Mouse (Mus musculus) limb, embryonic 14.5 days (tissue): Measurements from ENCODE around the gene Diras1. TPM values are rescaled to one million over a fixed set of nuclear protein-coding genes. Genes with fewer than 3 reads are reported as not detected.

Experiments
- ATAC-seq: fragments of 200-750 bp; cut with Nextera tagmentation; 2 replicates; pipeline ENCODE4 v1.8.0; 2017; ENCODE audit warnings: low read depth, moderate number of reproducible peaks, moderate TSS enrichment; ENCODE audit not compliant: low FRiP score
- DNase-seq: peaks from one replicate; pipeline ENCODE4 v3.0.0-alpha.2; 2015; ENCODE audit warnings: low spot score
- H3K27ac ChIP-seq: fragments of 300-500 bp; sonication (generic); replicated peaks from 2 replicates; pipeline ENCODE4 v1.5.1; 2014; ENCODE audit warnings: low read depth, mild to moderate bottlenecking, low read length, moderate library complexity, mixed read lengths
- H3K27me3 ChIP-seq: fragments of 300-500 bp; sonication (generic); 2 replicates; pipeline ENCODE4 v1.6.1; 2014; ENCODE audit warnings: low read length, mixed read lengths; ENCODE audit not compliant: control insufficient read depth, insufficient read depth
- H3K36me3 ChIP-seq: fragments of 300-500 bp; sonication (generic); 2 replicates; pipeline ENCODE4 v1.6.1; 2014; ENCODE audit warnings: mild to moderate bottlenecking, low read length, moderate library complexity, mixed read lengths; ENCODE audit not compliant: control insufficient read depth, insufficient read depth
- H3K4me1 ChIP-seq: fragments of 300-500 bp; sonication (generic); 2 replicates; pipeline ENCODE4 v1.6.1; 2014; ENCODE audit warnings: antibody characterized with exemption, low read length, mixed read lengths; ENCODE audit not compliant: control insufficient read depth, insufficient read depth
- H3K4me2 ChIP-seq: fragments of 300-500 bp; sonication (generic); replicated peaks from 2 replicates; pipeline ENCODE4 v1.6.1; 2014; ENCODE audit warnings: low read depth, mild to moderate bottlenecking, low read length, moderate library complexity; ENCODE audit not compliant: severe bottlenecking
- H3K4me3 ChIP-seq: fragments of 300-500 bp; sonication (generic); replicated peaks from 2 replicates; pipeline ENCODE4 v1.5.1; 2014; ENCODE audit warnings: low read length
- H3K9ac ChIP-seq: fragments of 300-500 bp; sonication (generic); 2 replicates; pipeline ENCODE4 v1.6.1; 2014; ENCODE audit warnings: mild to moderate bottlenecking, low read depth, low read length, moderate library complexity; ENCODE audit not compliant: severe bottlenecking
- H3K9me3 ChIP-seq: fragments of 300-500 bp; sonication (generic); 2 replicates; pipeline ENCODE4 v1.6.1; 2016; ENCODE audit warnings: low read length; ENCODE audit not compliant: control insufficient read depth
- POLR2A ChIP-seq: fragments of 200-500 bp; IDR thresholded peaks from 2 replicates; pipeline ENCODE4 v1.8.0; 2012; ENCODE audit warnings: inconsistent platforms, mild to moderate bottlenecking, moderate library complexity, borderline replicate concordance; ENCODE audit not compliant: insufficient read depth, insufficient read length; ENCODE audit errors: extremely low read depth
- WGBS: fragments of 180-500 bp; shearing (Covaris S2); extraction: QIAGEN DNeasy Blood & Tissue Kit; methylation state at CpG from one replicate; pipeline ENCODE4 v1.1.7; 2014; 5-methylcytosine and 5-hydroxymethylcytosine counted together
- polyA plus RNA-seq, 2 experiments: library from polyadenylated mRNA; depleted of rRNA in 1 of 2; stranded (reverse) in 1 of 2; unstranded in 1 of 2; fragments of >200 nt; fragmentation: Nextera tagmentation in 1 of 2; extraction: Ambion mirVana in 1 of 2; gene quantifications; 2 replicates each; pipeline versions ENCODE4 v1.2.1 to v1.2.3; 2012 to 2014

Diras1 gene
- polyA plus RNA-seq, 2 experiments: 0.20 TPM; not detected in 1

DNA sequence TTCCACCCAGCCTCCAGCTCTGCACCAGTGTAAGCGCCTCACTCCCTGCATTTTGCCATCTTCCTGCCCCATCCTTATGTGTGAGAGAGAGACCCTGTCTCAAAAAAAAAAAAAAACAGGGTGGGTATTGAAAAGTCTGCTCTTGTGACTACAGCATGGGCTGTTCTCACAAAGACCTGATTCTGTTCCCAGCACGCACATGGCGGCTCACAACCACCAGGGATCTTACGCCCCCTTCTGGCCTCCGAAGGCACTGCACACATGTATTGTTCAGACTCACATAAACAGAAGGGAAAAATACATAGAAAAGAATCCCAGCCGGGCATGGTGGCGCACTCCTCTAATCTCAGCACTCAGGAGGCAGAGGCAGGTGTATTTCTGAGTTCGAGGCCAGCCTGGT lies 2.7 kb downstream of the Diras1 start:
- DNase-seq: no peak
- no peak for TF ChIP-seq POLR2A
- Histone ChIP-seq H3K9me3 (no peaks in the 10 kb centered on the region), H3K4me2 (no peak overlapping the region), H3K4me1 (no peaks in the 10 kb centered on the region), H3K27me3 (peaks cover 31% of the 10 kb centered on the region), H3K9ac (no peak overlapping the region), H3K36me3 (no peaks in the 10 kb centered on the region), H3K27ac (no peak overlapping the region), H3K4me3 (no peak overlapping the region)
- no peak for ATAC-seq
- 59% methylated on average over 8 of the region's 8 CpGs for WGBS

DNA sequence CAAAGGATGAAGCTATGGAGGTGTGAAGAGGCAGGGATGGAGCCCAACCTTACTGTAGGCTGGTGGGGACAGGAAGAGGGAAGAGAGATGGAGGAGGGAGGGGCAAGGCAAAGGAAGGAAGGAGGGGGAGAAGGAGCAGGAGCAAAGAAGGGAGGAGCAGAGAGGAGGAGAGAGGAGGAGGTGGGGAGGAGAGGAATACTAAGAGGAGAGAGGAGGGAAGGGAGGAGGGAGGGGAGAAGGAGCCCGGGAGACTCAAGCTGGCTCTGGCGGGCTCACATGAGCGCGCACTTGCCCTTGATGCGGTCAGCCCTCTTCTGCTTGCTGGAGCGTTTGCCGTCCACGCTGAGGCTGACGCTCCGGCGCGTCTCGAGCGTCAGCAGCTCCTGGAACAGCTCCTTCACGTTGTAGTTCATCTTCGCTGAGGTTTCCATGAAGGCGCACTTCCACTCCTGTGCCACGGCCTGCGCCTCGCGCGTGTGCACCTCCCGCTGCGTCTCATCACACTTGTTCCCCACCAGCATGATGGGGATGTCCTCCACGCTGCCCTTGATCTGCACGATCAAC lies 3.8 kb downstream of the Diras1 start:
- no peak for DNase-seq
- H3K27me3 ChIP-seq: peaks cover 31% of the 10 kb centered on the region
- ATAC-seq: no peak
- no peak overlapping the region for H3K4me3 ChIP-seq
- H3K4me1 ChIP-seq: no peaks in the 10 kb centered on the region
- H3K9ac ChIP-seq: no peak overlapping the region
- H3K27ac ChIP-seq: no peak overlapping the region
- no peaks in the 10 kb centered on the region for H3K36me3 ChIP-seq
- no peak overlapping the region for H3K4me2 ChIP-seq
- H3K9me3 ChIP-seq: no peaks in the 10 kb centered on the region
- no peak for TF ChIP-seq POLR2A
- 9% methylated on average over 25 of the region's 26 CpGs for WGBS

- no peak for ATAC-seq
- no peak for TF ChIP-seq POLR2A
- whole genome bisulfite sequencing: 39% methylated on average over 2 of the region's 2 CpGs
- Histone ChIP-seq H3K36me3 (no peaks in the 10 kb centered on the region), H3K27me3 (peaks cover 26% of the 10 kb centered on the region), H3K4me2 (no peak overlapping the region), H3K27ac (no peak overlapping the region), H3K9me3 (no peaks in the 10 kb centered on the region), H3K9ac (no peak overlapping the region), H3K4me1 (0 out of 2 replicates have a peak, but pooled peaks cover 2% of the 10 kb centered on the region), H3K4me3 (no peak overlapping the region)
- no peak for DNase-seq
Observed at GRCm38 (mm10) chr10:81020207-81020606, 5.3 kb downstream of the Diras1 start.

GRCm38 (mm10) chr10:81019687-81020086 lies 5.8 kb downstream of the Diras1 start:
- Histone ChIP-seq H3K4me3 (no peak overlapping the region), H3K36me3 (no peaks in the 10 kb centered on the region), H3K27ac (no peak overlapping the region), H3K27me3 (peaks cover 20% of the 10 kb centered on the region), H3K4me1 (0 out of 2 replicates have a peak, but pooled peaks cover 3% of the 10 kb centered on the region), H3K4me2 (no peak overlapping the region), H3K9me3 (no peaks in the 10 kb centered on the region), H3K9ac (no peak overlapping the region)
- WGBS: 75% methylated on average over 6 of the region's 6 CpGs
- DNase-seq (no peak), ATAC-seq (no peak)
- TF ChIP-seq POLR2A: no peak

GRCm38 (mm10) chr10:81018326-81018725 lies 7.1 kb downstream of the Diras1 start:
- ATAC-seq: no peak
- DNase-seq: no peak
- TF ChIP-seq POLR2A: no peak
- H3K4me3 ChIP-seq: no peak overlapping the region
- no peaks in the 10 kb centered on the region for H3K36me3 ChIP-seq
- no peak overlapping the region for H3K27ac ChIP-seq
- H3K4me1 ChIP-seq: peaks cover 7% of the 10 kb centered on the region; the same call in 1 of the 2 replicates
- H3K4me2 ChIP-seq: no peak overlapping the region
- H3K9me3 ChIP-seq: no peaks in the 10 kb centered on the region
- no peak overlapping the region for H3K9ac ChIP-seq
- H3K27me3 ChIP-seq: peaks cover 11% of the 10 kb centered on the region
- 34% methylated on average over 10 of the region's 10 CpGs for WGBS
